Mouse (Mus musculus) hindbrain, embryonic 11.5 days (tissue): ENCODE measurements at regions not wholly inside any gene's neighbourhood (a gene's known extent, or its start where the extent isn't known, plus 50 kb on each side); places are given as distances from the start of the nearest gene placed in this dataset.
"Not testable (repeated sequence)": the region's sequence is repeated elsewhere in the genome, so short reads cannot be mapped to it uniquely, and the experiment has no call there.

Experiments used
- ATAC-seq: fragments of 200-750 bp; cut with Nextera tagmentation; 2 replicates; pipeline ENCODE4 v1.8.0; 2017; ENCODE audit warnings: mild to moderate bottlenecking, moderate TSS enrichment, moderate library complexity; ENCODE audit not compliant: low FRiP score
- DNase-seq: peaks from one replicate; pipeline ENCODE4 v3.0.0-alpha.2; 2015; ENCODE audit warnings: low spot score
- H3K27ac ChIP-seq: fragments of 300-500 bp; sonication (generic); 2 replicates; pipeline ENCODE4 v1.5.1; 2014; ENCODE audit warnings: mild to moderate bottlenecking, low read depth, low read length
- H3K27me3 ChIP-seq: fragments of 300-500 bp; sonication (generic); 2 replicates; pipeline ENCODE4 v1.6.1; 2014; ENCODE audit warnings: mild to moderate bottlenecking, low read length, moderate library complexity, mixed read lengths; ENCODE audit not compliant: control insufficient read depth, insufficient read depth
- H3K36me3 ChIP-seq: fragments of 300-500 bp; sonication (generic); 2 replicates; pipeline ENCODE4 v1.6.1; 2014; ENCODE audit warnings: mild to moderate bottlenecking, low read length, moderate library complexity, mixed read lengths; ENCODE audit not compliant: control insufficient read depth, insufficient read depth
- H3K4me1 ChIP-seq: fragments of 300-500 bp; sonication (generic); replicated peaks from 2 replicates; pipeline ENCODE4 v1.6.1; 2014; ENCODE audit warnings: low read length, mixed read lengths; ENCODE audit not compliant: control insufficient read depth, insufficient read depth
- H3K4me2 ChIP-seq: fragments of 300-500 bp; sonication (generic); replicated peaks from 2 replicates; pipeline ENCODE4 v1.6.1; 2014; ENCODE audit warnings: mild to moderate bottlenecking, low read depth, low read length
- H3K4me3 ChIP-seq: fragments of 300-500 bp; sonication (generic); 2 replicates; pipeline ENCODE4 v1.5.1; 2014; ENCODE audit warnings: low read depth, low read length
- H3K9ac ChIP-seq: fragments of 300-500 bp; sonication (generic); 2 replicates; pipeline ENCODE4 v1.6.1; 2014; ENCODE audit warnings: low read depth, low read length
- H3K9me3 ChIP-seq: fragments of 300-500 bp; sonication (generic); 2 replicates; pipeline ENCODE4 v1.6.1; 2016; ENCODE audit warnings: low read length; ENCODE audit not compliant: control insufficient read depth
- WGBS: fragments of 180-500 bp; shearing (Covaris S2); extraction: QIAGEN DNeasy Blood & Tissue Kit; methylation state at CpG from one replicate; pipeline ENCODE4 v1.1.7; 2014; 5-methylcytosine and 5-hydroxymethylcytosine counted together

- not testable (repeated sequence) for ATAC-seq, H3K4me1 ChIP-seq, H3K27me3 ChIP-seq, H3K4me2 ChIP-seq, H3K36me3 ChIP-seq, H3K9me3 ChIP-seq, DNase-seq, H3K9ac ChIP-seq, H3K4me3 ChIP-seq, H3K27ac ChIP-seq
- 91% methylated on average over 11 of the region's 11 CpGs for WGBS
Observed at GRCm38 (mm10) chr6:140206676-140207075, 165.4 kb upstream of the Plcz1 start.

DNA sequence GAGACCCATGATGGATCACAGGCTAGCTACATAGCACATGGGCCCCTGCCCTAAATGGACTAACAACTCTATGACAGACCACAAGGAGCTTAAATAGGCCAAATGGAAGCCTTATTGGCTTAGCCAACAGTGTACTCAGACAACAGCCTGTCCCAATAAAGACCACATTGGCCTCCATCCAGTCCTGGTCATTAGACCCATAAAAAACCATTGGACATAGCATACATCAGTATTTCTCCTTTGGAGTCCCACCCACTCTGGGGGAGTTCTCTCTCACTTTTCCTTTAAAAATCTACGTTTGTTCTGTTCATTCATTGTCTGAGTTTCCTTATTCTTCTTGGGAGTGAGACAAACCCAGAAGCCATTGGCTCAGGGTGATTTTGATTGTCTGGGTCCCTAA, 160.1 kb upstream of the Plcz1 start:
- H3K9ac ChIP-seq = no peak overlapping the region
- no peaks in the 10 kb centered on the region for H3K27me3 ChIP-seq
- no peak for DNase-seq
- H3K4me2 ChIP-seq = no peak overlapping the region
- no peak for ATAC-seq
- no peaks in the 10 kb centered on the region for H3K9me3 ChIP-seq
- 96% methylated on average over 1 of the region's 1 CpGs for WGBS
- H3K4me1 ChIP-seq = no peaks in the 10 kb centered on the region
- no peak overlapping the region for H3K27ac ChIP-seq
- H3K4me3 ChIP-seq = no peak overlapping the region
- no peaks in the 10 kb centered on the region for H3K36me3 ChIP-seq

DNA sequence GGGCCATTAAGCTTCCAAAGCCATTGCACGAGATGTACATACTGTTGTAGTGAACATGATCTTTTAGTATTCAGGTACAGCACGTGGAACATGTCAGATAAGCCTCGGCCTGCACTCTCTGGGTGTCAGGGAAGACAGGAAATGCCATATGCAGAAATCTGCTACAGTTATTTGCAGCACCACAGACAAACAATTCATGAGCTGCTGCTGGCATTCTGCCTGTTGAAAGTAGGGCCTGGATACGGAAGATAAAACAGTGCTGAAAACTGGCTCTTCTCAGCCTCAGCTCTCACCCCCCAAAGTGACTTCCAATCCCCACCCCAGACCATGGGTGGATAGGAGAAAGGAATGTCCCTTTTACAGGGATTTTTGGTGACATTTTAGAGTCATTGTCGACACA, 159.1 kb upstream of the Plcz1 start:
- Histone ChIP-seq H3K4me2 (no peak overlapping the region), H3K4me3 (no peak overlapping the region), H3K27me3 (no peaks in the 10 kb centered on the region), H3K27ac (no peak overlapping the region), H3K36me3 (no peaks in the 10 kb centered on the region), H3K9ac (no peak overlapping the region), H3K9me3 (no peaks in the 10 kb centered on the region), H3K4me1 (no peaks in the 10 kb centered on the region)
- ATAC-seq (no peak), DNase-seq (no peak)
- 92% methylated on average over 5 of the region's 5 CpGs for WGBS

DNA sequence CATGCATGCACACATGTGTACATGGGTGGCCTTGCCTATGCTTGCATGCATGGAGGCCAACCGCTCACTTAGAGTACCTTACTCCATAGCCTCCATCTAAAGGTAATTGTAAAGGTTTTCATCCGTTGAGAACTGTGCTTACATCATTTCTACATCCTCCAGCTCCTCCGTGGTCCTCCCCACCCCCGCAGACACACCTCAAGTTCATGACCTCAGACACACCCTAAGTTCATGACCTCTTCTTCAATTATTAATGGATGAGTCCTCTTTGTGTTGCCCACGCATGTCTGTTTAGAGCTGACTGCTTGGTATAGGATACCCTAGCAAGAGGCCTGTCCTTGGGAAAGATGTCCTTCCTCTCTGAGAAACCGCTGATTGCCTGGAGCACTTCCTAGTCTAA, 156.8 kb upstream of the Plcz1 start:
- no peak overlapping the region for H3K4me3 ChIP-seq
- no peaks in the 10 kb centered on the region for H3K27me3 ChIP-seq
- ATAC-seq = no peak
- H3K9ac ChIP-seq = no peak overlapping the region
- no peaks in the 10 kb centered on the region for H3K9me3 ChIP-seq
- H3K36me3 ChIP-seq = no peaks in the 10 kb centered on the region
- DNase-seq = no peak
- WGBS = 84% methylated on average over 6 of the region's 6 CpGs
- no peaks in the 10 kb centered on the region for H3K4me1 ChIP-seq
- no peak overlapping the region for H3K27ac ChIP-seq
- H3K4me2 ChIP-seq = no peak overlapping the region

DNA sequence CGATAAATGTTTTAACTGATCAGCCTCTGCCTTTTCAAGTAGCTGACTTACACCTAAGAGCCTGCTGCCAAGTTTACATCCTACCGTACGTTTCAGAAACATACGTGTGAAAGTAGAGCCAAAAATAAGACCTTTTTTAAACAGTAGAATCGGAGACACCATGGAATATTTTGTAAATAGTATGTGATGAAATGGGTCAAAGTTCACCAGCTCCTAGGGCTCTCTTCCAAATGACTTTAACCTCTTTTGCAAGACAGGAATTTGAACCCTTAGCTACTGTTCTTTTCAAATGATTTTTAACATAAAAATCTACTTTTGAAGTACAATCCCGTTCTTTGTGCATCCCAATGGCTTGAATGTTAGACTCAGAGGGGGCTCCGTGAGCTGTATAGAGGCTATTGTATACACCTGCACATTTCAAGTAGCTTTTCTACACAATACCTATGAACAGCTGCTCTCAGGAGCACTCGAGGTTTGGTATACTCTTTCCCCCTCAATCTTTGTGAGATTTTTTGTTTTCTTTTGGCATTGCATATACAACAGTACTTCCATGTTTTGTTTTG, 155.9 kb upstream of the Plcz1 start:
- Histone ChIP-seq H3K36me3 (no peaks in the 10 kb centered on the region), H3K4me2 (no peak overlapping the region), H3K4me3 (no peak overlapping the region), H3K9me3 (no peaks in the 10 kb centered on the region), H3K9ac (no peak overlapping the region), H3K27ac (no peak overlapping the region), H3K4me1 (no peaks in the 10 kb centered on the region), H3K27me3 (no peaks in the 10 kb centered on the region)
- 89% methylated on average over 8 of the region's 8 CpGs for WGBS
- DNase-seq = no peak
- no peak for ATAC-seq

- WGBS = 83% methylated on average over 2 of the region's 2 CpGs
- Histone ChIP-seq H3K9me3 (no peaks in the 10 kb centered on the region), H3K9ac (no peak overlapping the region), H3K4me2 (no peak overlapping the region), H3K27me3 (no peaks in the 10 kb centered on the region), H3K36me3 (no peaks in the 10 kb centered on the region), H3K4me3 (no peak overlapping the region), H3K27ac (no peak overlapping the region), H3K4me1 (no peaks in the 10 kb centered on the region)
- DNase-seq (no peak), ATAC-seq (no peak)
Observed at GRCm38 (mm10) chr6:140194276-140194675, 153.0 kb upstream of the Plcz1 start.

- 25% methylated on average over 9 of the region's 9 CpGs for WGBS
- Histone ChIP-seq H3K27me3 (no peaks in the 10 kb centered on the region), H3K27ac (no peak overlapping the region), H3K9ac (no peak overlapping the region), H3K4me1 (no peaks in the 10 kb centered on the region), H3K9me3 (no peaks in the 10 kb centered on the region), H3K4me2 (no peak overlapping the region), H3K36me3 (no peaks in the 10 kb centered on the region), H3K4me3 (no peak overlapping the region)
- ATAC-seq (peak; percentile 62; the same call in 1 of the 2 replicates), DNase-seq (peak; percentile 34)
Observed at GRCm38 (mm10) chr6:140193084-140193939, 152.1 kb upstream of the Plcz1 start.

- ATAC-seq (no peak), DNase-seq (no peak)
- WGBS = 81% methylated on average over 17 of the region's 17 CpGs
- H3K4me1 ChIP-seq = no peaks in the 10 kb centered on the region
- H3K36me3 ChIP-seq = no peaks in the 10 kb centered on the region
- H3K4me3 ChIP-seq = no peak overlapping the region
- no peak overlapping the region for H3K9ac ChIP-seq
- no peak overlapping the region for H3K4me2 ChIP-seq
- H3K27ac ChIP-seq = no peak overlapping the region
- H3K27me3 ChIP-seq = no peaks in the 10 kb centered on the region
- no peaks in the 10 kb centered on the region for H3K9me3 ChIP-seq
Observed at GRCm38 (mm10) chr6:140192526-140192925, 151.3 kb upstream of the Plcz1 start.

DNA sequence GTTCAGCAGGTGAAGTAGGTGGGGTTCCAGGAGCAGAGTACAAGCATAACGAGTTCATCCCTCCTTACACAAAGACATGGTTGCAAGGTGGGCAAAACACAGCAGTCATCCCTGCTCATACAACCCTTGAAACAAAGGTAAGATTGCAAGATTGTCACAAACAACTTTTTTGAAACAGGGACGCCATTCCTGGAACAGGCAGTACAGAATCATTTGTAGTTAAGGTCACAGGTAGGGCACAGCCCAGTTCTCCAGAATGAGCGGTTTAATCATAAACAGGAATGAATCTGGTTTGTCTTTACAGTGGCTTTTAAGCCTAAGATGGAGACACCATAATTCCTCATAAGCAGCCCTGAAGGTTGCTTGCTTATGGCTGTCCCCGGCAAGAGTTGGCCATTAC, 150.1 kb upstream of the Plcz1 start:
- 91% methylated on average over 4 of the region's 4 CpGs for WGBS
- no peak overlapping the region for H3K4me3 ChIP-seq
- H3K4me1 ChIP-seq = no peaks in the 10 kb centered on the region

More for the DNA sequence above, 150.1 kb upstream of the Plcz1 start:
- no peak for ATAC-seq
- H3K27me3 ChIP-seq = no peaks in the 10 kb centered on the region
- no peak for DNase-seq
- H3K4me2 ChIP-seq = no peak overlapping the region
- no peak overlapping the region for H3K27ac ChIP-seq
- no peaks in the 10 kb centered on the region for H3K36me3 ChIP-seq
- H3K9me3 ChIP-seq = no peaks in the 10 kb centered on the region
- no peak overlapping the region for H3K9ac ChIP-seq
